Mouse (Mus musculus) CH12.LX (cell line): ENCODE results near the gene Dok4.
A peak's percentile ranks its signal among the peaks of the same experiment; 100 is the strongest.

Experiments
- CTCF ChIP-seq, 2 experiments: IDR thresholded peaks in 1 of 2; conservative IDR thresholded peaks in 1 of 2; 2 replicates each; pipeline ENCODE4 v1.5.1; 2011 to 2012; ENCODE audit warnings: low read depth in 2 of 2, low read length in 2 of 2, improper control_type of control experiment in 1 of 2, inconsistent platforms in 1 of 2, mild to moderate bottlenecking in 1 of 2, moderate library complexity in 1 of 2
- ELF1 ChIP-seq: IDR thresholded peaks from 2 replicates; pipeline ENCODE4 v1.6.1; 2014; ENCODE audit warnings: low read depth, mild to moderate bottlenecking, inconsistent platforms, low read length, improper control_type of control experiment
- EP300 ChIP-seq: IDR thresholded peaks from 2 replicates; pipeline ENCODE4 v1.6.1; 2011; ENCODE audit warnings: low read length, improper control_type of control experiment
- TCF12 ChIP-seq: IDR thresholded peaks from 2 replicates; pipeline ENCODE4 v1.6.1; 2014; ENCODE audit warnings: low read depth, mild to moderate bottlenecking, inconsistent platforms, low read length, improper control_type of control experiment
- UBTF ChIP-seq: IDR thresholded peaks from 2 replicates; pipeline ENCODE4 v1.6.1; 2012; ENCODE audit warnings: low read depth, mild to moderate bottlenecking, inconsistent platforms, low read length, improper control_type of control experiment, moderate library complexity
- ZC3H11A ChIP-seq: IDR thresholded peaks from 2 replicates; pipeline ENCODE4 v1.6.1; 2012; ENCODE audit warnings: low read depth, mild to moderate bottlenecking, inconsistent platforms, low read length, improper control_type of control experiment

DNA sequence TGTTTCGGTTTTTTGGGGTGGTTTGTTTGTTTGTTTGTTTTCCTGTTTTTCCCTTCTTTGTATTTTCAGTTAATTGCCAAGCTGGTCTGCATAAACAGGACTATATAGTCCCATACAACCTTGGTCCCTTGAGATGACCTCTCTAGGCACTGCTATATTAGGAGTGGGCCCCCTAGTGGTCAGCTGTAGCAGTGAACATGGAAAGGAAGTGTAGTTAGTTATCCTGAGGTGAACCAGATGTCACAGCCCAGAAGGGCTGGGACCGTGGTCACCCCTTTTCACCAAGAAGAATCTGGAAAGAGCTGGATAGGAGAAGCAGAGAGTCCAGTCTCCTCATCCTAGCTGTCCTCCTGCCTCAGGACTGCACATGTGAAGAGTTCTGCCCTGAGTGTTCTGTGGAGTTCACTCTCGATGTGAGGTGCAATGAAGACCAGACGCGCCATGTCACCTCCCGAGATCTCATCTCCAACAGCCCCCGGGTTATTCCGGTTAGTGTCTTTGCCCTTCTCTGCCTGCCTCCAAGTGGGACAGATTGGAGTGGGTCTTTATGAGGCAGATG, 14.7 kb downstream of the Dok4 start:
- TF ChIP-seq UBTF: no peak
- TF ChIP-seq CTCF (conservative IDR thresholded peaks at IDR 0.05 in 1 of 2, IDR thresholded peaks at IDR 0.05 in 1 of 2; ENCODE audit: low read depth in 2 of 2, low read length in 2 of 2): peak; percentile 84 to 89
- no peak for TF ChIP-seq ZC3H11A
- TF ChIP-seq ELF1: peak; percentile 21; the same call in 1 of the 2 replicates
- TF ChIP-seq TCF12: no peak
- no peak for TF ChIP-seq EP300
